Mouse (Mus musculus): ENCODE measurements around the gene Cmtm4. TPM values are rescaled to one million over a fixed set of nuclear protein-coding genes. Genes with fewer than 3 reads are reported as not detected.

The Cmtm4 gene
- polyA plus RNA-seq, 1 experiment from 2014 or later, result 3.0 TPM

DNA sequence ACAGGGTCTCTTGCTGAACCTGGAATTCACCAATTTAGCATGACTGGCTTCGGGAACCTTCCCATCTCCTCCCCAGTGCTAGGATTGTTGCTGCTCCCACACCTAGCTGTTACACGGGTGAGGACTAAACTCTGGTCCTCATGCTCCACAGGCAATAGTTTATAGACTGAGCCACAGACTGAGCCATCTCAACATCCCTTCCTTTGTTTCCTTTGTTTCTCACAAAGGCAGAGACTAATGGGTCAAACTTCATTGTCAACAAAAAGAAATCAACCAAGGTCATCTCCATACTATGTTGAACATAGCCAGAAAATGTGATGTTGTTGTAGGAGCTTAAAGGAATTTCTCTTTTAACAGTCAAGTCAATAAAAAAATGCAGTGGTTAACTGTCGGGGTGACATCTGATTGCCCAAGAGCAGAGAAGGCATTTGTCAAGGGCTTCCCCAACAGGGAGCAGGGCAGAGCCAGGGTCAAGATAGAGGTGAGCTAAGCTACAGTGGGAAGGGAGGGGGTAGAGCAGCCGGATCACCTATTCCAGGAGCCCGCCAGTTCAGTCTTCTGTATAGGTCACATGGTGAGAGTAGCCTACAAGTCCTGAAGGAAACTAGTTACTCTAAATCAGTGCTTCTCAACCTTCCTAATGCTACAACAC lies 37.7 kb upstream of the Cmtm4 start:
- WGBS, result 93% methylated on average over 5 of the region's 5 CpGs
- Histone ChIP-seq H3K9me3 (no peaks in the 10 kb centered on the region), H3K27me3 (no peaks in the 10 kb centered on the region), H3K4me1 (no peaks in the 10 kb centered on the region), H3K4me3 (no peak overlapping the region), H3K9ac (no peak overlapping the region), H3K36me3 (peaks cover 94% of the 10 kb centered on the region), H3K27ac (no peak overlapping the region), H3K4me2 (replicated peaks) (no peak overlapping the region)
- no peak for ATAC-seq (ENCODE audit: insufficient number of reproducible peaks, insufficient read depth, low FRiP score, low TSS enrichment)

DNA sequence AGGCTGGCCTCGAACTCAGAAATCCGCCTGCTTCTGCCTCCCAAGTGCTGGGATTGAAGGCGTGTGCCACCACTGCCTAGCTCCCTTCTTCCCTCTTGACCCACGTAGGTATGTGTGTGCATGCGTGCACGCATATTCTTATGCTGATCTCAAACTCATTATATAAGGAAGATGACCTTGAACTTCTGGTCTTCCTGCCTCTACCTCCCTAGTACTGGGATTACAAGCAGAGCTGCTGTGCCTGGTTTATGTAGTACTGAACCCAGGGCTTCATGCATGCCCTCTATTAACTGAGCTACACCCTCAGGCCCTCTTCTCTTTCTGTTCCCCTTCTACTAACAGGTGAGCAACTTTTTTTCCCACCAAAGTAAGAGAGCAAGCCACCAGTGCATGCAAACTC lies 37.0 kb upstream of the Cmtm4 start:
- no peak for ATAC-seq (ENCODE audit: insufficient number of reproducible peaks, insufficient read depth, low FRiP score, low TSS enrichment)

DNA sequence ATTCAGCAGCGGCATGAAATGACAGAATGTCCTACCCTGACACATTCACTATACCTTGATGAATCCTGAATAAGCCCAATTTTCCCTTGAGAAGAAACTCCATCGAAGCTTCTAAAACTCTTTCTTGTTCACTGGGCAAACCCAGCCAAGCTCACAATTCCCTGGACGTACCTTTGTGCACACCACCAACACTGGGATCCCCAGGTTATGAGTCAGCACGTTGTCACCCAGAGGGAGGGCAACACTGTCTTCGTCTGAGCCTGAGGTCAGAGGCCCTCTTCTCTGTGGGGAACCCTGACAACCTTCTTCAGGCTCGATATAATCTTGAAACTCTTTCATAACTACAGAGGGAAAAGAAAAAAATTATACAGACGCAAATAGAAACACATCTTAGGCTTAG lies 34.6 kb upstream of the Cmtm4 start:
- 86% methylated on average over 7 of the region's 7 CpGs for WGBS
- Histone ChIP-seq H3K27me3 (no peaks in the 10 kb centered on the region), H3K9me3 (no peaks in the 10 kb centered on the region), H3K9ac (no peak overlapping the region), H3K27ac (no peak overlapping the region), H3K36me3 (peaks cover 97% of the 10 kb centered on the region), H3K4me1 (no peaks in the 10 kb centered on the region), H3K4me2 (replicated peaks) (no peak overlapping the region), H3K4me3 (no peak overlapping the region)
- no peak for ATAC-seq (ENCODE audit: insufficient number of reproducible peaks, insufficient read depth, low FRiP score, low TSS enrichment)

More for the DNA sequence above, 37.0 kb upstream of the Cmtm4 start:
- H3K27ac ChIP-seq, result no peak overlapping the region
- 94% methylated on average over 6 of the region's 6 CpGs for WGBS
- no peaks in the 10 kb centered on the region for H3K9me3 ChIP-seq
- H3K9ac ChIP-seq, result no peak overlapping the region
- H3K27me3 ChIP-seq, result no peaks in the 10 kb centered on the region
- no peak overlapping the region for H3K4me3 ChIP-seq
- peaks cover 97% of the 10 kb centered on the region for H3K36me3 ChIP-seq
- H3K4me1 ChIP-seq, result no peaks in the 10 kb centered on the region
- no peak overlapping the region for H3K4me2 ChIP-seq (replicated peaks)

DNA sequence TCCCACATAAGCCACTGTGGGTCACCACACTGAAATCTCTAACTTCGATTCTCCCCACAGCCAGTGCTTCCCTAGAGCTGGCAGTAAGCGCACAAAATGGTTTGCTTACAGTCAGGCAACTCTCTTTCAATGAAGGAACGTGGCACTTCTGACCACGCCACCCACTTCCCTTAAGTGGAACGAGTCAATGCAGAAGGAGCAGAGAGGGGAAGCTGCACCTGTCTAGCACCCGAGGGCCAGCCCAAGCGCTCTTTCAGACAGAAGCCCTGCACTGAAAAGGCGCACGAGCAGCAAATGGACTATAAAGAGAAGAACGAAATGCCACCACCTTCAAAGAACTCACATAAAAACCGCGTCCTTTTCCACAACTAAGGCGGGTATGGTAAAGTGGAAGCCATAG lies 32.1 kb upstream of the Cmtm4 start:
- Histone ChIP-seq H3K9me3 (no peaks in the 10 kb centered on the region), H3K4me2 (replicated peaks) (no peak overlapping the region), H3K36me3 (peaks cover 95% of the 10 kb centered on the region), H3K9ac (no peak overlapping the region), H3K27me3 (no peaks in the 10 kb centered on the region), H3K4me3 (no peak overlapping the region), H3K4me1 (no peaks in the 10 kb centered on the region), H3K27ac (no peak overlapping the region)
- no peak for ATAC-seq (ENCODE audit: insufficient number of reproducible peaks, insufficient read depth, low FRiP score, low TSS enrichment)
- 92% methylated on average over 13 of the region's 13 CpGs for WGBS

DNA sequence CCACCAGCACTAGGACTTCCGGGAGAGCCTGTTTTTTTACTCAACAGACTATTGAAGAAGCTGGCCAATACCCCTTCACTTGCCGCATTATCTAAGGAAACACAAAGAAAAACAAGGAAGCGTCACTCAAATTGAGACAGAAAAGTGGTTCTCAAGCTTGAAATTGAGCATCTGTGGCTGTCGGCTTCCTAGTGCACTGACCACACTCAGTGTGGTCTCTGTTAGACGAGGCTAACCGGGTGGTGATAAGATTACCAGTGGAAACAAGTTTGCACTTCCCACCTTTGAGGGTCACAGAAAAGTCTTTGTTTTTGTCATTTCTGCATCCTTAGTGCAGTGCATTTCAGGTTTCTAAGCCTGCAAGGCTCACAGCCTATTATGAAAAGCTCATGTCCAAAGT lies 26.7 kb upstream of the Cmtm4 start:
- Histone ChIP-seq H3K36me3 (peaks cover 91% of the 10 kb centered on the region), H3K4me3 (no peak overlapping the region), H3K9me3 (no peaks in the 10 kb centered on the region), H3K27me3 (no peaks in the 10 kb centered on the region), H3K4me2 (replicated peaks) (no peak overlapping the region), H3K9ac (no peak overlapping the region), H3K4me1 (no peaks in the 10 kb centered on the region), H3K27ac (no peak overlapping the region)
- ATAC-seq (ENCODE audit: insufficient number of reproducible peaks, insufficient read depth, low FRiP score, low TSS enrichment), result no peak
- 85% methylated on average over 6 of the region's 6 CpGs for WGBS

DNA sequence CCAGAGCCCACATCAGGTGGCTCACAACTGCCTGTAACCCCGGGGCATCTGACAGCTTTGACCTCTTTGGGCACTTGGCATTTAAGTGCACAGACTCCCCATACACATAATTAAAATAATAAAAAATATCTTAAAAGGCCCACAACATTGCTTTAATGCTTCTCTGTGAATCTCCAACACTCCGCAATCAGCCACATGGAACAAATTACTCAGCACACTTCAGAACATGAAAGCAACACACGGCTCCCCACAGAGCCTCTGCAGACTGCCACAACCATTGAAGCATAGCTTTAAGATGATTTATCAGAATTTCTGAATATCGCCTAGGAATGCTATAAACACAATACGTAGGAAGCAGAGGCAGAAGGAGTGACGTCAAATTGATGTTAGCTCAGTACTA lies 20.4 kb upstream of the Cmtm4 start:
- Histone ChIP-seq H3K4me1 (no peaks in the 10 kb centered on the region), H3K9me3 (no peaks in the 10 kb centered on the region), H3K9ac (no peak overlapping the region), H3K27ac (no peak overlapping the region), H3K36me3 (peaks cover 36% of the 10 kb centered on the region), H3K4me2 (replicated peaks) (no peak overlapping the region), H3K4me3 (no peak overlapping the region), H3K27me3 (no peaks in the 10 kb centered on the region)
- ATAC-seq (ENCODE audit: insufficient number of reproducible peaks, insufficient read depth, low FRiP score, low TSS enrichment), result no peak
- WGBS, result 70% methylated on average over 6 of the region's 6 CpGs

DNA sequence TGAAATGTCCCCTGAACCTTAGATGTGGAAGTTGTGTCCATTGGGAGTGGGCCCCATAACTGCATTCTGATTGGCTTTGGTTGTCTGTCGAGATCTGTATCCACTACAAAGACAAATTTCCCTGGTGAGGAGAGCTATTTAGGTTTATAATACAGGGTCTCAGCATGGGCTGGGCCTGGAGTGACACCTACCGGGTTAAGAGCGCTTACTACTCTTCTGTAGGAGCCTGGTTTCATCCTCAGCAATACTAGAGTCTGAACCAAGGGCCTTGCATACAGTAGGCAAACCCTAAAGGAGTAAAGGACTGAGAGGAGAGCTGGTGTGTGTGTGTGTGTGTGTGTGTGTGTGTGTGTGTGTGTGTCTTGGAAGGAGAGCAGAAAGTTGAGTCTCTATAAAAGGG lies 18.6 kb upstream of the Cmtm4 start:
- no peaks in the 10 kb centered on the region for H3K9me3 ChIP-seq
- H3K27me3 ChIP-seq, result no peaks in the 10 kb centered on the region
- WGBS, result 65% methylated on average over 3 of the region's 3 CpGs
- no peak for ATAC-seq (ENCODE audit: insufficient number of reproducible peaks, insufficient read depth, low FRiP score, low TSS enrichment)
- no peaks in the 10 kb centered on the region for H3K4me1 ChIP-seq
- H3K36me3 ChIP-seq, result peaks cover 21% of the 10 kb centered on the region
- H3K9ac ChIP-seq, result no peak overlapping the region
- no peak overlapping the region for H3K27ac ChIP-seq
- no peak overlapping the region for H3K4me2 ChIP-seq (replicated peaks)
- H3K4me3 ChIP-seq, result no peak overlapping the region

DNA sequence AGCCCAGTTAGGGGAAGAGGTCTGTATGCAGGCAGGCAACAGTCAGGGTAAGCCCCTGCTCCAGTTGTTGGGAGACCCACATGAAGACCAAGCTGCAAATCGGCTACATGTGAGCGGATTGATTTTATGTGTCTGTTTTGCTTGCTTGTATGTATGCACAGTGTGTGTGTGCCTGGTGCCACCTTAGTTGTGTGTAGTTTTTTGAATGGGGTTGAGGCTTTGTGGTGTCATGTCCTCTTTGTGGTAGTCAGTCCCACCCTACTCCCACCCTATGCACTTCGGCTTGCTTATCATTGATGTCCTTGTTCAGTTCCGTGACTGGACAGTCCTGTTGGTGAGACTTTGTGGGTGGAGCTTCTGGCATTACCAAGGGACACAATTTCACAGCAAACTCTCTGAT lies 18.2 kb upstream of the Cmtm4 start:
- no peak for ATAC-seq (ENCODE audit: insufficient number of reproducible peaks, insufficient read depth, low FRiP score, low TSS enrichment)
- Histone ChIP-seq H3K36me3 (peaks cover 16% of the 10 kb centered on the region), H3K27ac (no peak overlapping the region), H3K9me3 (no peaks in the 10 kb centered on the region), H3K4me2 (replicated peaks) (no peak overlapping the region), H3K4me1 (no peaks in the 10 kb centered on the region), H3K9ac (no peak overlapping the region), H3K4me3 (no peak overlapping the region), H3K27me3 (no peaks in the 10 kb centered on the region)
- WGBS, result 85% methylated on average over 4 of the region's 4 CpGs

DNA sequence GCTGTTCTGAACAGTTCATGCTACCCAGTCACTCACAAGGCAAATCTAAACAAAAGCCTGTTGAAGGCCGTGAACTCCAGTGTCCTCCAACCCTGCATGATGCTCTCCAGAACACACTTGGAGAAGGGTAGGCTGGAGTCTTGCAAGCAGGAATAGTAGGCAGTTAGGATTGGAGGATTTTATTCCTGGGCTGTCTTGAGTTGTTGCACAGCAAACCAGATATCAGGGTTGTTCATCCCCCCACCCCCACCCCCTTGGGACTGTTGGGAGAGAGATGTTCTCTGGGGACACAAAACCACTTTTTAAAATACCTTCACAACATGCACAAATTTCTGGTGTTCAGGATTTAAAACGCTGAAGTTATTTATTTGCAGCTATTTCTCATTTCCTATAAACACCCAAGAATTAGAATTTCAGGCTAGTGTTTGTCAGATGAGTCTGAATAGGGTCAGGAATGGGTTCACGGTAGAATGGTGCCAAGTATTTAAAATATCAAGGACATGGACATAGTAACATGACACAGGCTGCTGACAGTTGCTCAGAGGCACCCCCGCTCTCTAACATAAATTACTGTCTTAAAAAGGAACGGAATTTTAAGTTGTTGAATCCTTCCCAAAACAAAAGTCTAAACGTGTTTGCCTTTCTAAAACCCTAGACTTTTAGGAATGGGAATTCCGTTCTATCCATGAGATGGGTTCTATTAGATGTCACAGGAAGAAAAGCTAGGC lies 17.4 kb upstream of the Cmtm4 start:
- H3K9ac ChIP-seq, result no peak overlapping the region
- no peak overlapping the region for H3K4me2 ChIP-seq (replicated peaks)
- H3K9me3 ChIP-seq, result no peaks in the 10 kb centered on the region
- no peaks in the 10 kb centered on the region for H3K27me3 ChIP-seq
- peaks cover 11% of the 10 kb centered on the region for H3K36me3 ChIP-seq
- 69% methylated on average over 7 of the region's 7 CpGs for WGBS
- H3K27ac ChIP-seq, result no peak overlapping the region
- ATAC-seq (ENCODE audit: insufficient number of reproducible peaks, insufficient read depth, low FRiP score, low TSS enrichment), result no peak
- no peak overlapping the region for H3K4me3 ChIP-seq
- H3K4me1 ChIP-seq, result no peaks in the 10 kb centered on the region

DNA sequence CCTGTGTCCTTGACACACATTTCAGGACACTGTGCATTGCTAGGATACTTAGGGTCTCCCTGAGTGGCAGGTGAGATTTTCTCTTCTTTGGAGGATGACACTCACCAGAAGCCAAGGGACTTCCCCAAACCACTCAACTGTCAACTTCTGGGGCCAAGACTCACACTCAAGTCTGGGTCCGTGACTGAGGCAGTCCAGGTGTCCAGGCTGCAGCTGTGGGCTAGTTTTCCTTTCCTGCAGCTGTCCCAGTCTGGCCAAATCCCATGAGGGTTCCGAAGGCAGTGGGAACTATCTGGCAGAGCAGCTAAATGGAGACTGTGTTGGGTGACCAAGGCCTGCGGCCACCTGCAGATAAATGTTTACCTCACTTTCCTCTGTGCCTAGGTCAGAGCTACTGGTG lies 16.4 kb upstream of the Cmtm4 start:
- no peak overlapping the region for H3K4me3 ChIP-seq
- peaks cover 1% of the 10 kb centered on the region for H3K36me3 ChIP-seq
- 88% methylated on average over 3 of the region's 3 CpGs for WGBS
- no peaks in the 10 kb centered on the region for H3K27me3 ChIP-seq
- no peak; the same call in 1 of the 2 replicates for ATAC-seq (ENCODE audit: insufficient number of reproducible peaks, insufficient read depth, low FRiP score, low TSS enrichment)
- no peak overlapping the region for H3K27ac ChIP-seq
- no peaks in the 10 kb centered on the region for H3K9me3 ChIP-seq
- H3K4me1 ChIP-seq, result no peaks in the 10 kb centered on the region
- no peak overlapping the region for H3K9ac ChIP-seq
- H3K4me2 ChIP-seq (replicated peaks), result no peak overlapping the region

DNA sequence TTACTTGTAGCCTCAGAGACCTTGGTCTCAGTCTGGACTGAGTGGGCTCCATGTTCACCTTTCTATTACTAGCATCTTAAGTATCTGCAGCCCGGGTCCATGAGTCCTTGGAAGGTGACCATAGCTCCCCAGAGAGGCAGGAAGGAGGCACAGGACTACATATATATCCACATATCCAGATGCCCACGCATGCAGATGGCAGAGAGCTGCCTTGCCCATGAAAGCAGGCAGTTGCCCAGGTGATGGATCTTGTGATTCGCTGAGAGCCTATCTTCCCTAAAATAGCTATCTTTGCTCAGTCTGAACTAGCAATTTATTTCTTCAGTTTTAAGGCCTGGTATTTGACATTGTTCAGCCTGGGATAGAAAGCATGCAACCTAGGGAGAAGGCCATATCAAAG lies 15.9 kb upstream of the Cmtm4 start:
- no peaks in the 10 kb centered on the region for H3K27me3 ChIP-seq
- WGBS, result 90% methylated on average over 3 of the region's 3 CpGs
- H3K9ac ChIP-seq, result no peak overlapping the region
- H3K36me3 ChIP-seq, result no peaks in the 10 kb centered on the region
- no peaks in the 10 kb centered on the region for H3K9me3 ChIP-seq
- no peak overlapping the region for H3K27ac ChIP-seq
- no peak overlapping the region for H3K4me2 ChIP-seq (replicated peaks)
- ATAC-seq (ENCODE audit: insufficient number of reproducible peaks, insufficient read depth, low FRiP score, low TSS enrichment), result no peak
- no peak overlapping the region for H3K4me3 ChIP-seq
- H3K4me1 ChIP-seq, result no peaks in the 10 kb centered on the region

DNA sequence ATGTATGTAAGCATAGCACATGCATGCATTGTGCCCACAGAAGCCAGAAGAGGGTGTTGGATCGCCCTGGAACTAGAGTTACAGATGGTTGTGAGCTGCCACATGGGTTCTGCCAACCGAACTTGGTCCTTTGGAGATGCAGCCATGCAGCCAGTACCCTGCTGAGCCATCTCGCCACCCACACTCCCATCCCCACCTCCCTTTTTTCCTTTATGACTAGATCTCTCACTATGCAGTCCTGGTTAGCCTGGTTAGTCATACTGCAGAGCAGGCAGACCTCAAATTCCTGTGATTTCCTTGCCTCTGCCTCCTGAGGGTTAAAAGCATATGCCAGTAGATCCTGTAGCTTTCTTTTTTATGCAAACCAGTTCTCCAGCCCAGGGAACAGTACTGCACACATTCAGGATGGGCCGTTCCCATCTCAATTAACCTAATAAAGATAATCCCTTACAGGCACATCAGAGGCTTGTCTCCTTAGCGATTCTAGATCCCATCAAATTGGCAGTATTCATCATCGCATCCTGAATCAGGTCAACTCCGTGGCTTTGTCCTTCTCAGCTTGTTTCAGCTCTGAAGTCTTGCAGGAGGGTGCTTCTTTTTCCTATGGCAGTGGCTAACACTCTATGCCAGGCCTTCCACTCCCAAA lies 15.1 kb upstream of the Cmtm4 start:
- H3K4me2 ChIP-seq (replicated peaks), result no peak overlapping the region
- no peaks in the 10 kb centered on the region for H3K36me3 ChIP-seq
- 56% methylated on average over 7 of the region's 7 CpGs for WGBS
- no peaks in the 10 kb centered on the region for H3K27me3 ChIP-seq
- no peak overlapping the region for H3K4me3 ChIP-seq
- H3K9ac ChIP-seq, result no peak overlapping the region
- ATAC-seq (ENCODE audit: insufficient number of reproducible peaks, insufficient read depth, low FRiP score, low TSS enrichment), result no peak
- no peaks in the 10 kb centered on the region for H3K9me3 ChIP-seq
- H3K4me1 ChIP-seq, result no peaks in the 10 kb centered on the region
- H3K27ac ChIP-seq, result no peak overlapping the region

Measured in embryonic facial prominence, embryonic 12.5 days (tissue).